ENCODE assay signal across 8 mouse cellular contexts in genomic region chr4:135853987-135854546, GRCm38 (mm10). TPM values are rescaled to one million over a fixed set of nuclear protein-coding genes. Genes with fewer than 3 reads are reported as not detected.
A peak's percentile ranks its signal among the peaks of the same experiment; 100 is the strongest.
DNase-seq lines count a peak whose midpoint lies in the region; ATAC-seq and TF ChIP-seq lines count a peak whose summit lies in the region.
"Had no signal": no experiment of that assay in that cellular context is flagged by ENCODE, and none has a peak within 500 bp of the region (broad histone marks: within the 10 kb centered on the region; RNA-seq: fewer than 3 reads in every experiment).

No protein-coding gene starts in this region.

- H3K36me3 ChIP-seq in embryonic facial prominence, embryonic 12.5 days = no peaks in the 10 kb centered on the region
- no peaks in the 10 kb centered on the region for H3K36me3 ChIP-seq in forebrain, embryonic 14.5 days (ENCODE audit: control insufficient read depth, insufficient read depth, low read length)
- H3K36me3 ChIP-seq in liver, postnatal 0 days (replicated peaks; ENCODE audit: insufficient read depth, low read length) = peaks cover 4% of the 10 kb centered on the region; the same call in 1 of the 2 replicates

- H3K9me3 ChIP-seq in embryonic facial prominence, embryonic 12.5 days = no peaks in the 10 kb centered on the region
- no peaks in the 10 kb centered on the region for H3K9me3 ChIP-seq in forebrain, embryonic 14.5 days (replicated peaks; ENCODE audit: control insufficient read depth, low read length)
- no peaks in the 10 kb centered on the region for H3K9me3 ChIP-seq in liver, postnatal 0 days (ENCODE audit: low read length)

- no peak overlapping the region for H3K4me2 ChIP-seq in embryonic facial prominence, embryonic 12.5 days (replicated peaks)
- peak overlapping the region; percentile 65 for H3K4me2 ChIP-seq in forebrain, embryonic 14.5 days (ENCODE audit: low read length)
- H3K4me2 ChIP-seq in liver, postnatal 0 days (ENCODE audit: low read depth, low read length) = peak overlapping the region; percentile 95

- no peak overlapping the region for H3K4me3 ChIP-seq in left cerebral cortex, adult 2 months
- no peak overlapping the region for H3K4me3 ChIP-seq in embryonic facial prominence, embryonic 12.5 days
- no peak overlapping the region for H3K4me3 ChIP-seq in forebrain, embryonic 14.5 days (ENCODE audit: low read depth, low read length)
- no peak overlapping the region for H3K4me3 ChIP-seq in liver, postnatal 0 days (ENCODE audit: low read depth, low read length)

- no peak overlapping the region for H3K9ac ChIP-seq in embryonic facial prominence, embryonic 12.5 days
- no peak overlapping the region for H3K9ac ChIP-seq in forebrain, embryonic 14.5 days (ENCODE audit: low read length)
- H3K9ac ChIP-seq in liver, postnatal 0 days (replicated peaks) = peak overlapping the region; percentile 86; the same call in 1 of the 2 replicates

- TF ChIP-seq CTCF in left cerebral cortex, adult 2 months (IDR thresholded peaks at IDR 0.05) = no peak; the same call in 1 of the 2 replicates
- TF ChIP-seq CTCF in liver, postnatal 0 days (IDR thresholded peaks at IDR 0.05; ENCODE audit: low read depth) = no peak

- H3K4me1 ChIP-seq in embryonic facial prominence, embryonic 12.5 days = peaks cover 24% of the 10 kb centered on the region
- H3K4me1 ChIP-seq in forebrain, embryonic 14.5 days (ENCODE audit: control insufficient read depth, insufficient read depth, low read length) = peaks cover 30% of the 10 kb centered on the region
- peaks cover 50% of the 10 kb centered on the region for H3K4me1 ChIP-seq in liver, postnatal 0 days (ENCODE audit: insufficient read depth)

- no peaks in the 10 kb centered on the region for H3K27me3 ChIP-seq in embryonic facial prominence, embryonic 12.5 days
- H3K27me3 ChIP-seq in forebrain, embryonic 14.5 days (replicated peaks; ENCODE audit: control insufficient read depth, insufficient read depth, low read length) = no peaks in the 10 kb centered on the region
- H3K27me3 ChIP-seq in liver, postnatal 0 days (ENCODE audit: insufficient read depth, low read length) = no peaks in the 10 kb centered on the region

- intact Hi-C loops in left cerebral cortex, adult 2 months (cut with DNase I) = loop anchor here (2.0 kb wide), 1 partner anchor 21 kb away; no protein-coding TSS in a partner anchor
- intact Hi-C loops in left cerebral cortex, postnatal 10 days (cut with DNase I) = no loop called here

- no peak for DNase-seq in left cerebral cortex, adult 2 months (ENCODE audit: extremely low spot score in 1 of 2, low spot score in 2 of 2)
- DNase-seq in left cerebral cortex, postnatal 10 days (ENCODE audit: extremely low spot score in 1 of 2, low spot score in 2 of 2) = no peak
- peak; percentile 67 for DNase-seq in forebrain, embryonic 14.5 days (ENCODE audit: low spot score)
- DNase-seq in liver, postnatal 0 days = no peak
- no peak for DNase-seq in kidney, postnatal 4 days
- DNase-seq in embryo, embryonic 9.5 days (ENCODE audit: extremely low spot score) = no peak
- DNase-seq: adrenal gland, postnatal 25 days had no signal

- no peak for ATAC-seq in embryonic facial prominence, embryonic 12.5 days (ENCODE audit: insufficient number of reproducible peaks, insufficient read depth, low FRiP score, low TSS enrichment)
- no peak for ATAC-seq in forebrain, embryonic 14.5 days
- ATAC-seq in liver, postnatal 0 days = no peak

- WGBS in embryonic facial prominence, embryonic 12.5 days = 91% methylated on average over 14 of the region's 14 CpGs
- WGBS in forebrain, embryonic 14.5 days = 82% methylated on average over 14 of the region's 14 CpGs
- 87% methylated on average over 14 of the region's 14 CpGs for WGBS in liver, postnatal 0 days (ENCODE audit: insufficient replicate concordance)

- TF ChIP-seq EP300 in liver, postnatal 0 days (IDR thresholded peaks at IDR 0.05; ENCODE audit: low read depth) = no peak

- H3K27ac ChIP-seq in left cerebral cortex, adult 2 months = peak overlapping the region; percentile 78
- peak overlapping the region; percentile 98; the same call in 1 of the 2 replicates for H3K27ac ChIP-seq in embryonic facial prominence, embryonic 12.5 days
- peak overlapping the region; percentile 99 for H3K27ac ChIP-seq in forebrain, embryonic 14.5 days (ENCODE audit: low read depth, low read length)
- H3K27ac ChIP-seq in liver, postnatal 0 days (ENCODE audit: low read depth) = 0 out of 2 replicates have a peak overlapping the region, but pooled peaks have one; percentile 98

RNA-seq across cellular contexts. Expression of gene Srsf10, which starts 1.5 kb away (rescaled TPM):
- total RNA-seq in left cerebral cortex, adult 2 months (2021) = 10 to 100 TPM; 70.8 to 82.2 TPM
- 10 to 100 TPM; 70.1 to 74.8 TPM for total RNA-seq in left cerebral cortex, postnatal 10 days (2021)
- 342 and 361 TPM in 2 replicates for polyA plus RNA-seq in embryonic facial prominence, embryonic 12.5 days (2016; fragmentation: Nextera tagmentation; extraction: Ambion mirVana)
- polyA plus RNA-seq in forebrain, embryonic 14.5 days (2014; fragmentation: Nextera tagmentation; extraction: Ambion mirVana) = 259 and 304 TPM in 2 replicates
- 62.1 and 67.6 TPM in 2 replicates for polyA plus RNA-seq in liver, postnatal 0 days (2015; fragmentation: Nextera tagmentation; extraction: Ambion mirVana)

RNA-seq across cellular contexts. Expression of gene Pnrc2, which starts 19.6 kb away (rescaled TPM):
- total RNA-seq in left cerebral cortex, adult 2 months (2021) = 10 to 100 TPM; 41.1 to 41.7 TPM
- total RNA-seq in left cerebral cortex, postnatal 10 days (2021) = 10 to 100 TPM; 47.1 to 47.9 TPM
- 177 and 187 TPM in 2 replicates for polyA plus RNA-seq in embryonic facial prominence, embryonic 12.5 days (2016; fragmentation: Nextera tagmentation; extraction: Ambion mirVana)
- 162 and 165 TPM in 2 replicates for polyA plus RNA-seq in forebrain, embryonic 14.5 days (2014; fragmentation: Nextera tagmentation; extraction: Ambion mirVana)
- polyA plus RNA-seq in liver, postnatal 0 days (2015; fragmentation: Nextera tagmentation; extraction: Ambion mirVana) = 53.2 and 55.2 TPM in 2 replicates

RNA-seq across cellular contexts. Expression of gene Cnr2, which starts 41.1 kb away (rescaled TPM):
- total RNA-seq in left cerebral cortex, adult 2 months (2021) = under 1 TPM in 1 of 2 experiments, not detected in 1; 0.11 TPM
- under 1 TPM in 1 of 2 experiments, not detected in 1; 0.11 TPM for total RNA-seq in left cerebral cortex, postnatal 10 days (2021)
- 0.19 and 0.38 TPM in 2 replicates for polyA plus RNA-seq in embryonic facial prominence, embryonic 12.5 days (2016; fragmentation: Nextera tagmentation; extraction: Ambion mirVana)
- polyA plus RNA-seq in forebrain, embryonic 14.5 days (2014; fragmentation: Nextera tagmentation; extraction: Ambion mirVana) = 0.05 and 0.10 TPM in 2 replicates
- polyA plus RNA-seq in liver, postnatal 0 days (2015; fragmentation: Nextera tagmentation; extraction: Ambion mirVana) = 2.5 and 2.6 TPM in 2 replicates
